Mouse (Mus musculus): ENCODE measurements around the gene Nudc. TPM values are rescaled to one million over a fixed set of nuclear protein-coding genes. Genes with fewer than 3 reads are reported as not detected.

The Nudc gene
- total RNA-seq, 2 experiments from 2014 or later = 117 to 129 TPM

DNA sequence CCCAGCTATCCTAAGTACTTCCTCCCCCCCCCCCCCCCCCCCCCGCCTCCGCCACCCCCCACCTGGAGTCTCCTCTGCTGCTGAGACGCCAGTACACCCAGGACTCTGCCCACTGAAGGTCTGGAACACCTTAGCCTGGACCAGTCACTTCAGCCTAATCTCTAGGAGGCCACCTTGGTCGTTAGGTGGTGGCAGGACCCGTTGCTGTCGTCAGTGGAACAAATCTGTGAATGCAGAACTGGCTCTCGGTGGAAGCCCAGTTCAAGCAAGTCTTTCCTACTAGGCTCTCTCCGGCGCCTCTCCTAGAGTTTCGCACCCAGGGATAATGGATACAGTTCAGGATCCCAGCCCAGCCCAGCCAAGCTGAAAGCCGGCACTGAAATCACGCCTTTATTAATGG is 51.9 kb downstream of the Nudc start:
- no peak for DNase-seq (ENCODE audit: low spot score in 2 of 2)

DNA sequence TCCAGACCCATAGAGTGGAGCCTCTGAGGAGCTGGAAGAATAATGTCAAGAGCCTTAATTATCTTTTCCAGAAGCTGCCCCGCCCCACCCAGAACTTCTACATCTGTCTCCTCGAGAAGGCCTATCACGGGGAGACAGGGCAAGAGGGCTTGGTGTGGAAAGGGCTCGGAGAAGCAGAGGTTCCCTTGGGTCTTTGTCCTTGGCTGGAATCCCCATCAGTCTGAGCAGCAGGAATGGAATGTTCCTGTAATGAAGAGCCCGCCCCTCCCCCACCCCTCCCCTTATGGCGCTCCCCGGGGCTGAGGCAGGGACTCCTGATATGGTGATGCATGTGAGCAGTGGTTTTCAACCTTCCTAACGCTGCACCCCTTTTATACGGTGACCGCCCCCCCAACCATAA is 54.0 kb downstream of the Nudc start:
- DNase-seq (ENCODE audit: low spot score in 2 of 2) = no peak

DNA sequence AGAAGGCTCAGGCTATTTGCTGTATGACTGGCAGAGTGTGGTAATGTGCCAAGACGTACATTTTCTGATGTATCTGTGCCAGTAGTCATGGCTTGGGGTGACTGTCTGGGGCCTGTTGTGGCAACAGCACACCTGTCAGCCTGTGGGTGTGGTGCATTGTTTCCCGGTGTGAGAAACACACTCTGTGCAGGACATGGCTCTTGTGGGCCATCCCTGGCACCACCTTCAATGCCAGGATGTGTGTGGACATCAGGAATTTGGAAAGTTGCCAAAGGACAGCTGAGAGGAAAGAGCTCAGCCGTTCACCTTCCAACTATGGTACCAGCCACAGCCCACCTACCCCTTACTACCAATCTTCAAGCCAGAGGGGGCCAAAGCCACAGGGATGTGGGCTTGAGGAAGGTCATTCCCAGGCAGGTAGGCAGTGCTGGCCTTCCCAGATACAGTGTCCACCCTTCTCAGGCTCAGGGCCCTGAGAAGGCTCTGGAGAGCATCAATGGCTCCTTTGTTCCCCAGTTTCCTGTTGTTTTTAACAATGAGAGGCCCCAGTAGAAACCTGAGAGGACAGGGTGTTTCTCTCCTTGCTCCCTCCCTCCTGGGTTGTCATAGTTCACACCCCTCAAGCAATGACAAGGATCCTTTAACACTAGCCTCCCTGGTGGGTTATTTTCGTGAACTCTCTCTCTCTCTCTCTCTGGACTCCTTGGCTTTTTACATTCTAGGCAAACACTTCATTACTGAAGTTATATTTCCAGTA is 56.1 kb downstream of the Nudc start:
- DNase-seq (ENCODE audit: low spot score in 2 of 2) = no peak

DNA sequence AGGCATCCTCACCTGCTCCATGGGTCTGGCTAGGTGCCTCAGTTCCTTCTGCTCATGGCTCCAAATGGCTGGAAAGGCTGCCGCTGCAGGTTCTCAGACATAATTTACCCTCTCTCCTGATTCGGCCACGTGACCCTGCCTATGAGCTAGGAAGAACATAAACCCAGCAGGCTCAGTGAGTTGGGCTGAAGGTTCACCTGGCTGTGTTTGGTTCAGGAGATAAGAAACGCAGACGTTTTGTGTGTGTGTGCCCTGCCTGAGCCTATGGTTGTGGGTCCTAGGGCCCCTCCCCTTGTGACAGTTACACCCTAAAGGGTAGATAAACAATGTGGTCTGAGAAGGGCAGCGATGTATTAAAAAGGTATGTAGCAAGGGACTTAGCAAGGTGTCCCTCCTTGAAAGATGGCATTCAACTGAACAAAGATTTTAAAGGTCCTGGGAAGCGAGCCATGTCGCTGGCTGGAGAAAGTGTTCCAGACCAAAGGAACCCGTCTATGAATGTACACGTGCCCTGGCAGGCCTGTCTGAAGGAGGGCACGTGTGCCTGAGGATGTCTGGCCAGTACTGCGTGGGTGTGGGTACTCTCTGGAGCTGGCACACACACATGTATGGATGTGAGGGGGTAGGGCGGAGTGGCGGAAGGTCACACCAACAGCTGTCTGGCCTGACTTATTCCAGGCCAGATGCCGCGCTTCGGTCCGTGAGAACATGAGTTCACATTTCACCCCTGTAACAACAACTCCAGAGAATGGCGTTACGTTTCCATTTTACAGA is 57.0 kb downstream of the Nudc start:
- DNase-seq (ENCODE audit: low spot score in 2 of 2) = no peak

DNA sequence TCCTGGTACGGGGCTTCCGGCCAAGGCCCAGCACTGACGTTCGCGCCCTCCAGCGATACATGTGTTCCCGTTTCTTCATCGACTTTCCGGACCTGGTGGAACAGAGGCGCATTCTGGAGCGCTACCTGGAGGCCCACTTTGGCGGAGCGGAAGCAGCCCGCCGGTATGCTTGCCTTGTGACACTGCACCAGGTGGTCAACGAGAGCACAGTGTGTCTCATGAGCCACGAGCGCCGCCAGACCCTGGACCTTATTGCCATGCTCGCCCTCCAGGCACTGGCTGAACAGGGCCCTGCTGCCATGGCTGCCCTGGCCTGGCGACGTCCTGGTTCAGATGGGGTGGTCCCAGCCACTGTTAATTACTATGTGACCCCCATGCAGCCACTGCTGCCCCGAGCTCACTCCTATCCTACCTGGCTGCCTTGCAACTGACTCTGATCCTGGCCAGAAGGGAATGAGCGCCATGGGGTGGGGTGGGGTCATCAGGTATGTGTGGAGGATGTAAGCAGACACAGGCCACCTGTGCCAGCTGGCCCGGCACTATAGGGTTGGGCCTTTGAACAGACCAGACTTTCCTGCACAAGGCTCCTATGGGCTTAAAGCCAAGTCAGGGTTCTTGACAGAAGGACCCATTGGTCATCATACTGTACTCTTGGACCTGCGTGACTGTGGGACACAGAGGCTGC is 59.0 kb downstream of the Nudc start:
- no peak for DNase-seq (ENCODE audit: low spot score in 2 of 2)

DNA sequence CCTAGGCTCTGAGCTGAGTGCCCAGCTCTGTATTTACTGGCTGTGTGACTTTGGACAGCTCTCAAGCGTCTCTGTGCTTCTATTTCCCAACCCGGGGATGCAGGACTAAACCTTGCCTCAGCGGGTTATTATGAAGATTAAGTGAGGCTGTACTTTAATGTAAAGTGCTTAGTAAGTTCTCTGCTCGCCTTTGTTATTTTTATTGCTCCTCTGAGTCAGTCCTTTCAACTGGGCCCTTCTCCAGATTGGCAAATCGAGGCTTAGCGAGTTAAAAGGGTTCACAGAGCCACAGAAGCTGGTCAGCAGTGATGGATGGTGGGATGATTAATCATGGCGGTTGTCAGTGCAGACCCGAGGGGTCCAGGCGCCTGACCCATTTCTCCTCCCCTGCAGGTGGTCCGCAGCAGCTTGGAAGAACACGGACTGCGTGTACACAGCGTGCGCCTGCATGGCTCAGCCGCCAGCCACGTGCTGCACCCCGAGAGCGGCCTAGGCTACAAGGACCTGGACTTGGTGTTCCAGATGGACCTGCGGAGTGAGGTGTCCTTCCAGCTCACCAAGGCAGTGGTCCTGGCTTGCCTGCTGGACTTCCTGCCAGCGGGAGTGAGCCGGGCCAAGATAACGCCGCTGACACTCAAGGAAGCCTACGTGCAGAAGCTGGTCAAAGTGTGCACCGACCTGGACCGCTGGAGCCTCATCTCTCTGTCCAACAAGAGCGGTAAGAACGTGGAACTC is 59.9 kb downstream of the Nudc start:
- DNase-seq (ENCODE audit: low spot score in 2 of 2) = no peak

DNA sequence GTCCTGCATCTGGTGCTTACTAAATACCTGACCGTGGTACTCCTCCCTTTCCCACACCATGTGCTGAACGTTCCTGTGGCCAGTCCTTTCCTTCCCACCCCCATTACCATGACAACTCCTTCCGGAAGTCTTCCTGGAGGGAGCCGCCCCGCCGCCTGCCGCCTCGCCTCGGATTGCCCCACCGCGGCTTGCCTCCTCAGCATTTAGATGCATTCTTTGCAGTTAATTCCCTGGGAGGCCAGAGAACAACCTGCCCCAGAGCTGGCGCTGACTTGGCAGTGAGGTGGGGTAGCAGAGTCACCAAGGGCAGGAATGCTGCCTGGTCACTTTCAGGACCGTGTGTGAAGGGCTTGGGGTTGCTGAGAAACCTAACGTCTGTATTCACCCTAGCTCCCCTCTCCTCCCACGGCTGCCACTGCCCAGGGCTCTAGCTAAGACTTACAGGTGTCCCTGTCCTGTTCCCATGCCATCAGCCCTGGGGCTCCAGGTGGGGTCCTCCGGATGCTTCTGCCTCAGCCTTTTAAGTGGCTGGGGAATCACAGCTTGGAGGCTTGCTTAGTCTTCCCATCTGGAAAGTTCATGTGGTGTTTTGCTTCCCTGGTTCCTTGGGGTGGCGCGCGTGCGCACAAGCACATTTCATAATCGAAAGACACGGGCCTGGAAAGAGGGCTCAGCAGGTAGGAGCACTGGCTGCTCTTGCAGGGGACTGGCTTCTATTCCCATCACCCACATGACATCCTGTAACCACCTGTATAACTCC is 61.4 kb downstream of the Nudc start:
- DNase-seq (ENCODE audit: low spot score in 2 of 2) = peak in 1 of 2 experiments; percentile 29

Small RNAs within 50 kb of the gene (microRNA-seq; reads per million reads assigned to microRNA genes)
- gene Gm23158 = 0 reads per million in 2 experiments

Other genes starting within 250 kb of the Nudc start
- gene Wdtc1, start 192.5 kb downstream of the Nudc start, total RNA-seq (2021) = 10 to 100 TPM; 60.5 to 68.6 TPM
- gene Slc9a1, start 176.3 kb downstream of the Nudc start, total RNA-seq (2021) = 10 to 100 TPM; 45.5 to 47.4 TPM
- gene Tent5b, start 65.9 kb downstream of the Nudc start, total RNA-seq (2021) = under 1 TPM in 1 of 2 experiments, not detected in 1; 0.21 TPM
- 100 to 1,000 TPM; 129 to 130 TPM for gene Trnp1, start 47.4 kb downstream of the Nudc start, total RNA-seq (2021)
- under 1 TPM in 1 of 2 experiments, not detected in 1; 0.21 TPM for gene Kdf1, start 27.0 kb downstream of the Nudc start, total RNA-seq (2021)
- gene Nr0b2, start 7.4 kb upstream of the Nudc start, total RNA-seq (2021) = not detected
- gene Gpatch3, start 28.7 kb upstream of the Nudc start, total RNA-seq (2021) = 1 to 10 TPM; 6.3 to 8.5 TPM
- 10 to 100 TPM; 12.4 to 14.8 TPM for gene Gpn2, start 38.4 kb upstream of the Nudc start, total RNA-seq (2021)
- 1 to 10 TPM; 1.8 to 2.1 TPM for gene Sfn, start 56.2 kb upstream of the Nudc start, total RNA-seq (2021)
- 10 to 100 TPM; 34.3 to 38.8 TPM for gene Zdhhc18, start 104.2 kb upstream of the Nudc start, total RNA-seq (2021)
- gene Pigv, start 126.7 kb upstream of the Nudc start, total RNA-seq (2021) = 10 to 100 TPM in 1 of 2 experiments, 1 to 10 TPM in 1; 9.2 to 10.8 TPM
- gene Arid1a, start 210.8 kb upstream of the Nudc start, total RNA-seq (2021) = 10 to 100 TPM; 74.6 to 76.4 TPM

Measured in layer of hippocampus, postnatal 10 days (tissue).